Mouse (Mus musculus) embryonic fibroblast, embryonic 13.5 days (primary cell): ENCODE data around the gene Hspa12a. TPM values are rescaled to one million over a fixed set of nuclear protein-coding genes. Genes with fewer than 3 reads are reported as not detected.
A peak's percentile ranks its signal among the peaks of the same experiment; 100 is the strongest.

Experiments
- H3K27ac ChIP-seq: 2 replicates; pipeline ENCODE4 v1.5.1; 2012; ENCODE audit warnings: low read length, control low read depth, inconsistent platforms; ENCODE audit not compliant: insufficient read depth
- H3K4me1 ChIP-seq: 2 replicates; pipeline ENCODE4 v1.6.1; 2011; ENCODE audit warnings: low read length; ENCODE audit not compliant: control insufficient read depth, insufficient read depth
- H3K4me3 ChIP-seq: 2 replicates; pipeline ENCODE4 v1.5.1; 2011; ENCODE audit warnings: mild to moderate bottlenecking, control low read depth, low read length; ENCODE audit not compliant: insufficient read depth
- CTCF ChIP-seq: IDR thresholded peaks from 2 replicates; pipeline ENCODE4 v1.5.1; 2011; ENCODE audit warnings: mild to moderate bottlenecking, control low read depth, low read length, moderate library complexity, borderline replicate concordance; ENCODE audit not compliant: insufficient read depth
- POLR2A ChIP-seq: IDR thresholded peaks from 2 replicates; pipeline ENCODE4 v1.6.1; 2011; ENCODE audit warnings: low read depth, mild to moderate bottlenecking, control low read depth, low read length, moderate library complexity
- polyA plus RNA-seq: library from polyadenylated mRNA; stranded (reverse); fragments of >200 nt; gene quantifications from 2 replicates; pipeline ENCODE4 v1.2.4, GENCODE M21; 2011; ENCODE audit warnings: low read depth; ENCODE audit not compliant: missing spikeins, insufficient read length

The Hspa12a gene
- polyA plus RNA-seq, 1 experiment: 7.1 TPM

- TF ChIP-seq CTCF (no peak), POLR2A (no peak)
- Histone ChIP-seq H3K4me1 (no peaks in the 10 kb centered on the region), H3K27ac (no peak overlapping the region), H3K4me3 (no peak overlapping the region)
These were observed 19.6 kb upstream of the Hspa12a start for GRCm38 (mm10) chr19:58963011-58963410.

GRCm38 (mm10) chr19:58954779-58955178 is 11.3 kb upstream of the Hspa12a start:
- no peak for TF ChIP-seq CTCF
- TF ChIP-seq POLR2A: no peak
- H3K4me1 ChIP-seq: no peaks in the 10 kb centered on the region
- H3K4me3 ChIP-seq: no peak overlapping the region
- H3K27ac ChIP-seq: no peak overlapping the region

- H3K4me1 ChIP-seq: no peaks in the 10 kb centered on the region
- no peak overlapping the region for H3K4me3 ChIP-seq
- no peak for TF ChIP-seq POLR2A
- TF ChIP-seq CTCF: no peak
- H3K27ac ChIP-seq: no peak overlapping the region
These were observed 8.8 kb upstream of the Hspa12a start for GRCm38 (mm10) chr19:58952236-58952635.

GRCm38 (mm10) chr19:58951521-58951920 is 8.1 kb upstream of the Hspa12a start:
- no peak for TF ChIP-seq CTCF
- TF ChIP-seq POLR2A: no peak
- Histone ChIP-seq H3K4me1 (no peaks in the 10 kb centered on the region), H3K27ac (no peak overlapping the region), H3K4me3 (no peak overlapping the region)

GRCm38 (mm10) chr19:58945959-58946358 is 2.5 kb upstream of the Hspa12a start:
- Histone ChIP-seq H3K4me3 (no peak overlapping the region), H3K27ac (no peak overlapping the region), H3K4me1 (no peaks in the 10 kb centered on the region)
- TF ChIP-seq CTCF: no peak
- TF ChIP-seq POLR2A: no peak

- Histone ChIP-seq H3K4me3 (no peak overlapping the region), H3K27ac (no peak overlapping the region), H3K4me1 (no peaks in the 10 kb centered on the region)
- TF ChIP-seq POLR2A (no peak), CTCF (no peak)
These were observed 10.4 kb downstream of the Hspa12a start for GRCm38 (mm10) chr19:58933062-58933461.

- Histone ChIP-seq H3K4me3 (no peak overlapping the region), H3K4me1 (no peaks in the 10 kb centered on the region), H3K27ac (no peak overlapping the region)
- TF ChIP-seq POLR2A: no peak
- no peak for TF ChIP-seq CTCF
These were observed 12.2 kb downstream of the Hspa12a start for GRCm38 (mm10) chr19:58931081-58931800.

- no peak for TF ChIP-seq CTCF
- TF ChIP-seq POLR2A: no peak
- Histone ChIP-seq H3K27ac (no peak overlapping the region), H3K4me3 (no peak overlapping the region), H3K4me1 (no peaks in the 10 kb centered on the region; the same call in 1 of the 2 replicates)
These were observed 24.3 kb downstream of the Hspa12a start for GRCm38 (mm10) chr19:58919148-58919547.

- Histone ChIP-seq H3K4me3 (peak overlapping the region; percentile 4; the same call in 1 of the 2 replicates), H3K27ac (no peak overlapping the region), H3K4me1 (no peaks in the 10 kb centered on the region; the same call in 1 of the 2 replicates)
- TF ChIP-seq CTCF (no peak), POLR2A (no peak)
These were observed 24.9 kb downstream of the Hspa12a start for GRCm38 (mm10) chr19:58918597-58918996.

- no peak overlapping the region for H3K27ac ChIP-seq
- H3K4me1 ChIP-seq: no peaks in the 10 kb centered on the region
- no peak for TF ChIP-seq POLR2A
- no peak for TF ChIP-seq CTCF
- H3K4me3 ChIP-seq: no peak overlapping the region
These were observed 30.2 kb downstream of the Hspa12a start for GRCm38 (mm10) chr19:58913301-58913700.
